Mouse (Mus musculus): ENCODE measurements around the gene Csrp2.

Csrp2 gene

DNA sequence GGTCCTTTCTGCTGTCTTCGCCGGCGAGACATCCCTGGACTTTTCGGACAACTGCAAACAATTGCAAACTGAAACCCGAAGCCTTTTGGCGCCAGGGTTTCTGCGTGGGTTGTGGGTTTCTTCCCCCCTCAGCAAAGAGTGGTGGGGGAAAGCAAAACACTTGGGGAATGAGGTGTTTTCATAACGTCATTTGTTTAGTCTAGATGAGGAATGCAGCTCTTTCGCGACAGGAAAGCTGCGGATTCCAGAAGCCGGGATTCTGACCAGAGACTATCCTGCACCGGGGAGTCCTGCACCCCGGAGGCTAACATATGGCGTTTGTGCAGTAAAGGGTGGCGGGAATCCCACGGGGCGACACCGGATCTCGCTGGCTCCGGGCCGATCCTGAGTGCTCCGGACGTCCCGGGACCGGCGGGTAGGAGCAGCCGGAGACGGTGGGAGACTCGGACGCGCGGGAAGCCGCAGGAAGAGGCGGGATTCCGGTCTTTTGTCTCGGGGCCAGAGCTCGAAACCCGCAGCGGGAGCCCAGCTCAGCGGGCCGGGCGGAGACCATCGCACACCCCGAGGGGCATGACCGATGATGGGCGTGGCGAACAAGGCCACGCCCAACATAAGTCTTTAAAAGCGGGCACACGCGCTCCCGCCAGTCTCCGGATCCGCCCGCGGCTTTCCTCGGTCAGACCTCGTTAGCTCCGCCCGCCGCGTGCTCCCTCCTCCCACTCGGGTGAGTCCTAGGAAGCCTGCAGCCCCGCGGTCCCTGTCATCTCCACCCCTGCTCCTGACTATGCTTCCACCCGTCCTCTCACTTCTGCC lies at the start of gene Csrp2:
Gene Csrp2, plus strand, starts transcription at position 259 of the 813 bp plus-strand sequence.
- in situ Hi-C loops (cut with MboI, MseI), result no loop called here

DNA sequence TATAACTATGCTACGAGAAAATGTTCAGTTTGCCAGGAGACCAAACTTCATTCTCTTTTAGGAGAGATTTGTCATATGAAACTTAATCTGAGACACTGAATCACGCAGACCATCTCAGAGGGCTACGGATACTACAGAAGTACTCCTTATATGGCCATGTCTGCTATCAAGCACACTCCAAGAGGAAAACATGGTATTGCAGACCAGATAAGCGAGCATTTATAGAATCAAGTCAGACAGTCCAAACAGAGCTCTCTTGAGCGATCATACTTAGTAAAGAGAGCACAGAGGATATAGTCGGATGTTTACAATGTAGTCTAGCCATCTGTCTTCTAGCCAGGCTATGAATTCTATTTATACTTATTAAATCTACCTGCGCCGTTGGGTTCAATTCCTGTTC lies 44.7 kb upstream of the Csrp2 start:
- in situ Hi-C loops (cut with MboI, MseI), result no loop called here

DNA sequence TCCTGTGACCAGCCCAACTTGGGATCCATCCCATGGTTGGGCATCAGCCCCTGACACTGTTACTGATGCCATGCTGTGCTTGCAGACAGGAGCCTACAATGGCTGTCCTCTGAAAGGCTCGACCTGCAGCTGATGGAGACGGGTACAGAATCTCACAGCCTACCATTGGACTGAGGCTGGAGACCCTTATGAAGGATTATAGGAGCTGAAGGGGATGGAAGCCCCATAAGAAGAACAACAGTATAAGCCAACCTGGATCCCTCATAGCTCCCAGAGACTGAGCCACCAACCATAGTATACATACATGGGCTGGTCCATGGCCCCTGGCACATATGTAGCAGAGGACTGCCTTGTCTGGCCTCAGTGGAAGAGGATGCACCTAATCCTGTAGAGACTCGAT lies 42.6 kb upstream of the Csrp2 start:
- in situ Hi-C loops (cut with MboI, MseI), result no loop called here

DNA sequence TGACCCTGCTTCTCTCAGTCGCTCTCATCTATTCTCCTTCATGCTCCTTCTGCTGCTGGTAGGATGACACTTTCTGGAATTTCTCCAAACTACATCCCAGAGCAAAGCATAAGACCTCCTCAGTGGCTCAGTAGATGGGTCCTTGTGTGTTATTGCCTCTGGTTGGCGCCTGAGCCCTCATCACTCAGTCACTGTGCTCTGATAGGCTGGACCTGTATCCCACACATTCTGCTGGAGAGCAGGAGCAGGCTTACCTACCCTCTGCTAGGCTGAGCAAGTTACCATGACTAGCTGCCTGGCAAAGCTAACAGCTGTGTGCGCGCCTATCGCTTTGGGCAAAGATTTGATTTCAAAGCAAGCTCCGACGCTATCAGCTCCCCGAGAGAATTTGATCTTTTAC lies 41.7 kb upstream of the Csrp2 start:
- in situ Hi-C loops (cut with MboI, MseI), result no loop called here

DNA sequence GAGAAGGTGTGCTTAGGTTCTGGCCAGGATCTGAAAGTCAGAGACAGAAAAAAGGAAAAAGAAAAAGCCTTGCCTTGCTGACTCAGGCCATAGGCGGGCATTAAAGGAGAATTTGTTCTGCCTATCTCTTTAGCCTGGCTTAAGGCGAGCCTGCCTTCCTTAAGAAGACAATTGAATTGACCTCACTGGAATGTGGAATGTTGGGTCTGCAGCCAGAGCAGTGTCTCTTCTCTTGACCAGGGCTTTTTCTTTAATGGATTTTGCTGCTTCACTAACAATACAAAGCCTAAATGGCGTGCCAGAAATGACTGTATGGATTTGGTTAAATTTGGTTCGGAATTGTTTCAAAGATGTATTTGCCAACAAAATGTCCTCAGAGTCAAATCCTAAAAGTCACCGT lies 40.9 kb upstream of the Csrp2 start:
- in situ Hi-C loops (cut with MboI, MseI), result no loop called here

DNA sequence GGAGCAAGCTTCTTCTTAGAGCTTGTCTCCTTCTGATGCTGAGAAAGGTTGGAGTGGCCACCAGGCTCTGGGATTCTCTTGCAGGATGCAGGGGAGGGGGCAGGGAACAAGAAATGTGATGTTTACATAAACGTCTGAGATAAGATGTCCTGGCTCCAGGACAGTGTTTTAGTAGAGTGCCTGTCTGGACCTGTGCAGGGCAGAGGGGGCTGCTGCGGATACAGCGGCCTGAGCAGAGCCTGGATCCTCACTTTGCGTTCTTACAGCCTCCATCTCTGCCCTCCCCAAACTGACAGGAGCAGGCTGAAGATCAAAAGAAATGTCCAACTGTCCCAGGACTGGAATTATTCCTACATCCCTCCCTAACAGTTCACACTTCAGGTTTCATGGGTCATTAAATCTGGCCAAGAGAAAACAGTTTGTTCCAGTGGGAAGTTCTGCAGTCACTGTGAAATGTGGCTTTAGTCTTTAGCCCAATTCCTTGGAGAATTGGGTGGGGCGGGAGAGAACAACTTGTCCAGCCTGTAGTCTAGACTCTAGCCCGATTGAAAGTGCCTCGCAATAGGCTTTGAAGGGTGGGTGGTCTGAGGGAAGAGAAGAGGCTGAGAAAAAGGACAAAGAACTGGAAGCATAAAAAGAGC lies 40.0 kb upstream of the Csrp2 start:
- in situ Hi-C loops (cut with MboI, MseI), result no loop called here

DNA sequence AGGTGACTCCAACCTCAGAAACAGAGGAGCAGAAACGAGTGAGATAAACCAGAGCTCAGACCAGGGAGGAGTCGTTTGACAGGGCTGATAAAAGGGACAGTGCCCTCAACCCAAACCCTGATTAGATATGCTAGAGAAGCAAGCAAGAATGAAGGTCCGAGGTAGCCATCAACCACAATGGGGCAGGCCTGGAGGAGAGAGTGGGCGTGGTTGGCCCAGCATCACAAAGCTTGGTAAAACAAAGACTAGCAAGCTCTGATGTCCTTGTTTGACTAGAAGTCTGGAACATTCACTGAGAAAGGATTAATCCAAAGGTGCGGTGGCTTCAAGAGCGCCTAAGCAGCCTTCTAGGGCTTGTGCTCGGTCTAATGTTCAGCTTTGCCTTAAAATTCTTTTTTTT lies 38.2 kb upstream of the Csrp2 start:
- in situ Hi-C loops (cut with MboI, MseI), result no loop called here

DNA sequence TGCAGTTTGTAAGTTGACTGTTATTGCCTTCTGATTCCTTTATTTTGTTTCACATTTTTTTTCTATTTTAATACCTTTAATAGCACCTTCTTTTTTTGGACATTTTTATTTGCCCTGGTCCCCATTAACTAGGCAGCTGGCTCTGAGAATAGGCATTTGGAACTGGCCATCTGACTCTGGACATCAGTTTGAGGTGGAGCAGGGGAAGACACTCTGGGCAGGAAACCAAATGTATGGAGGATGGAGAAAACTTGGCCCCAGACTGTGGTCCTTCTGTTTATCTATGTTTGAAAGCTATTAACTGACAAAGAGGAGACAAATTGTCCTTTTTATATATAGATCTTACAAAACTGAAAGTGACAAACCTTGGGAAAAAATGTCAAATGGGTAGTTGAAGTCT lies 36.9 kb upstream of the Csrp2 start:
- in situ Hi-C loops (cut with MboI, MseI), result no loop called here

DNA sequence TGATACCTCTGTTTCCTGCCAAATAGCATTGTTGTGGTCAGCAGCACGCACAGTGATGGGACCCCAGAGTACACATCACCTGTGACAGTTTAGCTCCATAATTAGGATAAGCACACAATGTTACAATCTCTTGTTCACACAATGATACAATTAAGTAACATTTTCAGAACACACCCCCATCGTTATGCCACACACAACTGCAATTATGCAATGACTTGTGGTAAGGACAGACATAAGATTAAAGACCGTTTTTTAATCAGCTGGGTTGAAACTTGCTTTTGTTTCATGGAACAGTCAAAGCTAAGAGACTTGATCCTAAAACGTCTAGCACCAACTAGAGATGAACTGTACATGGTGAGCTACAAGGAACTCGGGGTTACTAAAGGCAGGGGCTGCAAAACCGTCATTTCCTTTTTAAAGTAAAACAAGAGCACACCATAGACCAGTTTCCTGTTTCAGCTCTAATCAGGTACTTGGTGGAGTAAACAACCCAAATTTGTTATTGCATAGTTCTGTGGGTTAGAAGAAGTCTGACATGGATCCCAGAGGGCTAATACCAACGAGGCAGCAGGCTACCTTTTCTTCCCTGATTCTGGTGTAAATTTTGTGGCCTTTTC lies 28.8 kb upstream of the Csrp2 start:
- in situ Hi-C loops (cut with MboI, MseI), result no loop called here

DNA sequence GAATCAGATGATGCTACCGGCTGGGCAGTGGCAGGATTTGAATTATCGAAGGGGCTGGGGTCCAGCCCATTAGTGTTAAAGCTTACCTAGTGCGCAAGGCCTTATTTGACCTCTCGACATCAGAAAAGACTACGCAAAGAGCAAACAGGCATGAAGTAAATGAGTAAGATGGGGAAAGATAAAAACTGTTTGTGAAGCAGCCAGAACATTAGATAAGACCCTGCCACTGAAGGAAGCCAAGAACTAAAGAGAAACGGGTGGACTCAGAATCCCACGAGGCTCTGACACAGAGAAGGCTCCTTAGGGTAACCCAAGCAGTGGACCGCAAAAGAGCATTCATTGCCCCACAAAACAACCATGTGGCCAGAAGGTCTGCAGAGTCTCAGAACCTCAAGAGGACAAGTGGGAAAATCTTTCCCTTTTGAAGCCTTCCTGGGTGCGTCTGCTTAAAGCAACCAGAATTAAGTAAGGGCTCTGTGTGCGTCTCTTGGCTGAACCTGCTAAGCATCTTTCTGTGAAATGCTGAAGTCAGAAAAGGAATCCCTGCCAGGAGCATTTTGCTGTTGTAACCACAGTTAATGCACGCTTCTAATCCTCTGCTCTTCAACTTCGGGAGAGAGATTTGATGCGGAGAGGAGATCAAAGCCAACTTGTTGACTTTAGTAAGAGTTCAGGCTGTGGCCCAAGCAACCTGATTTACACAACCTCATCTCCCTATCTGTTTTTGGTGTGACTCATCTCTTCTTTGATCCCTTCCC lies 19.7 kb upstream of the Csrp2 start:
- in situ Hi-C loops (cut with MboI, MseI), result no loop called here

DNA sequence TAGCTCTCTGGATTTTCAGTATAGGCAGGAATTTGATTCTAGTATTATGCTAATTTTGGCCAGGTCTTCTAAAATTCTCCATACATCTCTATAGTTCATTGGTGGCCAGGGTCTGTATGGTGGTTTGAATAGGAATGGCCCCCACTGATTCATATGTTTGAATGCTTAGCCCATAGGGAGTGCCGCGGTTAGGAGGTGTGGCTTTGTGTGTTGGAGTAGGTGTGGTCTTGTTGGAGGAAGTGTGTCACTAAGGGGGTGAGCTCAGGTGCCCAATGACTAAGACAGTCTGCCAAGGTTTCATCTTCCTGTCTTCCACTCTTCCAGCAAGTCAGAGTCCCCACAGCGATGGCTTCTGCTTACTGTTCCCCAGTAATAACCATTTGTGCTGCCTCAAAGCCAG lies 15.7 kb upstream of the Csrp2 start:
- in situ Hi-C loops (cut with MboI, MseI), result no loop called here

DNA sequence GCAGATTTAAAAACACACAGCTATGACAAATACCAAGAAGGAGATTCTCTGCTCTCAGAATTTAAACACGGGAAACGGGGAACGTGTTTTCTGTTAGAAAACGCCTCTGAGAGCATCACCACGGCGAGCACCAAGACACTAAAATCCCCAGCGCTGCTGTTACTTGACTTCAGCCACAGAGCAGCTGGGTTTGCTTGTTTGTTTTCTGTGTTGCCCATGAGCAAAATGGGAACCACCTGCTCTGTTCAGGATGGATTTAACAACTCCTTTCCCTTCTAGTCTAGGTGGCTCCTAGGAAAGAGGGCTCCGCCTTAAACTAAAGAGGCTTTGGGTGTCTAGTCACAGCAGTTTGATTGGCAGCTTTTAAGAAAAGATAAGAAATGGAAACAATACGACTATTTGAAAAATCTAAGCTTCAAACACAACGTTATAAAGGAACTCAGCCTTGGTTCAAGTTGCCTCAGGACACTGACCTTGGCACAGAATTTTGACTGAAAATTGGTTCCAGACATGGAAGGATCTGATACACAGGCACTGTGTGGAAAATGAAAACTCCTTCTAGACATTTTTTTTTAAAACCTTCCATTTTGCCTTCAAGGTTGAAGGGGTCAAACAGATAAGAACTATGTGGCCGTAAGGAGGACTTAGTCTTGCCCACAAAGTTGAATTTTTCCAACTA lies 2.8 kb upstream of the Csrp2 start:
- in situ Hi-C loops (cut with MboI, MseI), result no loop called here

DNA sequence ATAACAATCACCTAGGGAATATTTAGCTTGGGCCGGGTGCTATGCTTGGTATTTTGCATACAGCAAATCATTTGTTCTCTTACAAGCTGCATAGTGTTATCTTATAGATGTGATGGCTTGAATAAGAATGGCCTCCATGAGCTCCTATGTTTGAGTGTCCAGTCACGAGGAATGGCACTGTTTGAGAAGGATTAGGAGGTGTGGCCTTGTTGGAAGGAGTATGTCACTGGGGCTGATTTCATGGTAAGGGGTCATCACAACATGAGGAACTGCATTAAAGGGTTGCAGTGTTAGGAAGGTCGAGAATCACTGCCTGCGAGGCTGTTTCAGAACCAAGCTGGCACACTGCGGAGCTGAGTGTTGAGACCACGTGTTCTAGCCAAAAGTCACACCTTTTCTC lies 2.1 kb upstream of the Csrp2 start:
- in situ Hi-C loops (cut with MboI, MseI), result no loop called here

DNA sequence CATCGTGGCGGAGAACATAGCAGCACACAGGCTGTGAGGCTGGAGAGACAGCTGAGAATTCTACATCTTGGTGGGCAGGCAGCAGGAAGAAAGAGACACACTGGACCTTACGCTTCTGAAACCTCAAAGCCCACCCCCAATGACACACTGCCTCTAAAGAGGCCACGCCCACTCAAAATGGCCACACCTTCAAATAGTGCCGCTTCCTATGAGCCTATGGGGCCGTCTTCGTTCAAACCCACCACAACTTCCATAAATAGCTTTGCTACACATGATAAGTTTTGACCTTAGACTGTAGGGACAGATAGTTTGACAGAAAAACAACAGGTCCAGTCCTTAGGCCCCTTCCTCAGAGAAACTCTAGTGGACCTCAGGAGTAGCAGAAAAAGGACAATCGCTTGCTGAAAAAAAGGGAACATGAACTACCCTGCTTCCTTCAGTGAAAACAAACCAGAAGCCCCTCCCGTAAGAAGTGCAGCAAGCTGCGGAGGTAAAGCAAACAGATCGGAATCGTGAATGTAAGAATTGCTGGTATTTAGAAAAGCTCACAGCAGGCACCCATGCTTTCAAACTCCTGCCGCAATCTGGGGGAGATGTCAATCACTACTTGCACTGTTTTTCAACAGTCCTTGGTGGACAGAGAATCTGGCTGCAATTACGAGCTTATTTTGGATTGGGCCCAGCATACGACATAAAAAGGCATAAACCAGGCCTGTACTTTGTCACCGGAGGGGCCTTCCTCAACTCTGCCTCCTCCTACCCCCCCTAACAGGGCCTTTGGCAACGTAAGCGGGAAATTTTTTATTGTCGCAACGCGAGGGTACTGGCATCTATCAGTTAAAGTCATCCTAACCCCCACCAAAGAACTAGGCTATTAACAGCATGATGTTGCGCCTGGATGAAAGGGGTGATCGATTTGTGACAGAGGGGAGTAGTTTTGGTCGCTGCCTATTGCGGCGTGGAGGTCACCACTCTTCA lies 886 bp upstream of the Csrp2 start:
- in situ Hi-C loops (cut with MboI, MseI), result no loop called here

DNA sequence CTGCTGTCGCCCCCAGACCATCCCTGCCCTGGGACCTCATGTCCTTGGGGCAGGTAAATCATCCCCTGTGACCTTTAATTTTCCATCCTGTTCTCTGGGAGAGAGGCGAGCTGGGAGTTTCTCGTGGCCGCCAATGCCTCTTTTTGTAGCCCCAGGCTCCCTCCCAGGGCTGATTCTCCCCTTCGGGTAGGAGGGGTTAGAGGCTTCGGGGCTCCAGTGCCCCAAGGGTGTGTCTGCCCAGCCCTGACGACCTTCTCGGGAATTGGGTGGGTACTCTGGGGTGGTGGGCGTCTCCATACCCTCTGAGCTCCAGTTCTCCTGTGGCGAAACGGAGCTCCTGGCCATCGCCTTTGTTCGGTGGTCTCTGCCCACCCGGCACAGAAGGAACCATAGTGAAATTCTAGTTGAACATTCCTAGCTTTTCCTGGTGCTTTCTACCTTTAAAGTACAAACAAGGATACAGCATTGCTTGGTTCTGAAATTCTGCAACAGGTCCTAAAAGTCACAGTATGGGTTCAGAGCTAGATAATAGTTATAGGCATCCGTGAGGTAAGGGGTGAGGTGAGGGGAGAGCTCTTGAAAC lies 870 bp downstream of the Csrp2 start:
- in situ Hi-C loops (cut with MboI, MseI), result no loop called here

DNA sequence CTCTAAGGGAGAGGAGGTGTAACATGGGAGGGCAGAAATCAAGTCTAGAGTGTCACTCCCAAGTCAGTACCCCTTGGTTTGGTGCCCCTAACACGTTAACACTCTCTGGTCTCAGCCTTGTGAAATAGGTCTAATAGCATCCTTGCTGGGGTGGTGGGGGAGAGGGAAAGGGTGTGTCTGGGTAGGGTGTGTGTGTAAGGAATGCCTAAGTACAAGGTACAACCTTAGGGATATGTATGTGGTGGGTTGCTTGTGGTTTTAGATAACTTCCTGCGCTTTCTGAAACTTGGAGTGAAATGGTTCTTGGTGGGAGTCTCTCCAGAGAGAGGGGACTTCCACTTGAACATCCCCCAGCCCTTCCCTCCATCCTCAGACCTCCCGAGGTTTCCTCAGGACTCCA lies 2.3 kb downstream of the Csrp2 start:
- in situ Hi-C loops (cut with MboI, MseI), result no loop called here

DNA sequence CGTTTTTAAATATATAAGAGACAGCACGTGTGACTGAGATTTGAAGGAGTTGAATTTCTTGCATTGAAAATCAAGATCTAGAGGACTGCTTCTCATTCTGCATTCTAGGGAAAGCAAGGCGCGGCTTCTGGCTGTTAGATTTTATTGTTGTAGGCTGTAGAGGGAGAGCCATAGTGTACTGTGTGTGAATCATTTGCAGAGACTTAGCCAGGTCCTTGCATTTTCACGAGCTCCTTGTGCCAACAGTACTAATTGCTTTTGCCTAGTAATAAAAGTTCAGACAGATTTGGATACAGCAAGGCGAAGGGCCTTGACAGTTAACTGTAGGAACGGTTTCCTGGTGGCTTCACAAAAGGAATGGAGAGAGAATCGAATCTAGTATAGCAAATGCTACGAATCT lies 3.0 kb downstream of the Csrp2 start:
- in situ Hi-C loops (cut with MboI, MseI), result no loop called here

DNA sequence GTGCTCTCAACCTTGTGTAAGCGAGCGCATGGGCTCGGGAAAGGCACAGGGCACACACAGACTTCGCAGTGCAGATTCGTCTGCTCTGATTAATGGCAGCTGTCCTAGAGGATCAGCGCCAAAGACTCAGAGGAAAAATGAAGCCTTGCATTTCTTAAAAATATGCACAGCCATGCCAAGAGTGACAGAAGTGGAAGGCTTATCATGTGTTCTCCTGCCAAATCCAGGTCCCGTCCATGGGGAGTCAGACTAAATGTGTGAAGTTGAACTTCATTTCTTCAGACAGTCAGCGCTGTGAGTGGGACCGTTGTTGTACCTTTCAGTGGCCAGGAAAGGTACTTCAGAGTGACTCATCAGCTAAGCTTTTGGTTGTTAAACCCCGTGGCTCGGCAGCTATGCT lies 7.9 kb downstream of the Csrp2 start:
- in situ Hi-C loops (cut with MboI, MseI), result no loop called here

DNA sequence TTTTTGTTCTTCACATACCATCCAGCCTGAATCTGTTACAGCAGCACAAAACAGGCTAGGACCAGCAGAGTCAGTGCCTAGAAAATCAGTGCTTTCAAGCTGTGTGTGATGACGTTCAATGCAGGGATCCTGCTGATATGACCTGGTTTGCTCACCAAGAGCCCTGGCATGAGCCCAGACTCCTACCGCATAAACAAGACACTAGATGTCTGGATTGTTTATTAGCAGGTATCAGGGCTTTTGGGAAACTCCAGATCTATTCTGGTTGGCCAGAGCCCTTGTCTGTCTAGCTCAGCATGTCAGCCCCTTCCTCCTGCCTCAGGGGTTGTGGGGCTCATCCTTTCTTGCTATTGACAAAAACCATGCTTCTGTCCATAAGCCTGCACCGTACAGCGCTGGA lies 10.2 kb downstream of the Csrp2 start:
- in situ Hi-C loops (cut with MboI, MseI), result no loop called here
